Mouse (Mus musculus): Measurements from ENCODE around the gene Ttll12. TPM values are rescaled to one million over a fixed set of nuclear protein-coding genes. Genes with fewer than 3 reads are reported as not detected.
A peak's percentile ranks its signal among the peaks of the same experiment; 100 is the strongest.

Gene Ttll12
- polyA plus RNA-seq, 1 experiment from 2014 or later = 49.6 TPM

DNA sequence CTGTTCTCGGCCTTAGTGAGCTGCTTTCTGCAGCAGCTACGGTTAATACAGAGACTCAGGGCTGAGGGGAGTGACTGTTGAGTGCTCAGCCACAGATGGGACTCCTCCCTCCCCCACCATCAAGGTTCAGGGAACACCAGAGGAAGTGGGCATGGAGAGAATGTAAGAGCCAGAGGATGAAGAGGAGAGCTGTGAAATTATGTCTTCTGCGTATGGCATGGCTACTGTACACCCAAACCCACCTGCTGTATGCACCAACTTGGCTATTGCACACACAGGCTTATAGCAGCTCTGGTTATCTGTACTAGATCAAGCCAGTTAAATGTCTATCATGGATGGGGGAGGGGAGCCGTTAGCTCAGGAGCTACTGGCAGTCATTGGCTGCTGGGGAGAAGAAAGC lies 6.2 kb upstream of the Ttll12 start:
- WGBS = 76% methylated on average over 4 of the region's 4 CpGs
- ATAC-seq = no peak
- H3K4me3 ChIP-seq (replicated peaks; ENCODE audit: low read length) = no peak overlapping the region
- H3K9ac ChIP-seq (replicated peaks; ENCODE audit: low read depth, low read length) = no peak overlapping the region
- H3K36me3 ChIP-seq (ENCODE audit: control insufficient read depth, insufficient read depth) = no peaks in the 10 kb centered on the region
- no peaks in the 10 kb centered on the region for H3K4me1 ChIP-seq (replicated peaks; ENCODE audit: control insufficient read depth, insufficient read depth, low read length)
- H3K27me3 ChIP-seq (replicated peaks; ENCODE audit: control insufficient read depth, insufficient read depth, low read length) = no peaks in the 10 kb centered on the region
- no peaks in the 10 kb centered on the region for H3K9me3 ChIP-seq (ENCODE audit: control insufficient read depth, low read length)
- H3K27ac ChIP-seq (ENCODE audit: low read length) = no peak overlapping the region
- no peak overlapping the region for H3K4me2 ChIP-seq (ENCODE audit: low read length)

DNA sequence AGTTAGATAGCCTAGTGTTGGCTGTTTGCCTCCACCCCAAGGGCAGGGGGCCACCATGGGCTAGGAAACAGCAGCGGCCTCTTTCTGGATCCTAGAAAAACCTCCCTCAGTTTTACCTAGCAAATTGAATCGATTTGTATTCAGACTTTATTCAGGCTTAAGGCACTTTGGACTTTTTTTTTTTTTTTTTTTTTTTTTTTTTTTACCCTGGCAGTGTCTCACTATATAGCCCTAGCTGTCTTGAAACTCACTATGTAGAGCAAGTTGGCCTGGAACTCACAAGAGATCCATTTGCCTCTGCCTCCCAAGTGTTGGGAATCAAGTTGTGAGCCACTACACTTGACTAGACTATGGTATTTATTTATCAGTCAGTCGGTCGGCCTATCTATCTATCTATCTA lies 1.9 kb upstream of the Ttll12 start:
- Histone ChIP-seq H3K36me3 (ENCODE audit: control insufficient read depth, insufficient read depth) (no peaks in the 10 kb centered on the region), H3K4me3 (replicated peaks; ENCODE audit: low read length) (no peak overlapping the region), H3K27ac (ENCODE audit: low read length) (no peak overlapping the region), H3K4me2 (ENCODE audit: low read length) (no peak overlapping the region), H3K4me1 (replicated peaks; ENCODE audit: control insufficient read depth, insufficient read depth, low read length) (peaks cover 22% of the 10 kb centered on the region), H3K9ac (replicated peaks; ENCODE audit: low read depth, low read length) (no peak overlapping the region), H3K9me3 (ENCODE audit: control insufficient read depth, low read length) (no peaks in the 10 kb centered on the region), H3K27me3 (replicated peaks; ENCODE audit: control insufficient read depth, insufficient read depth, low read length) (no peaks in the 10 kb centered on the region)
- ATAC-seq = no peak
- 92% methylated on average over 4 of the region's 4 CpGs for WGBS

DNA sequence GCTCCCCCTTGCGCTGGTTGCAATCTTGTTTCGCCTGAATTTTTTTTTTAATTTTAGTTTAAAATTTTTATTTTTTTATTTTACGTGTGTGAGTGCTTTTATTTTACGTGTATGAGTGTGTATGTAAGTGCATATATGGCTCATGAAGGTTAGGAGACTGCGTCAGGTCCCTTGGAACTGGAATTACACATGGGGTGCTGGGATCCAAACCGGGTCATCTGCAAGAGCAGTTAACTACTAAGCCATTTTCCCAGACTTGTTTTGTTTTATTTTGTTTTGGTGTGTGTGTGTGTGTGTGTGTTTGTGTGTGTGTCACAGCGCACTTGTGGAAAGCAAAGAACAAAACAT lies 381 bp upstream of the Ttll12 start:
- H3K4me1 ChIP-seq (replicated peaks; ENCODE audit: control insufficient read depth, insufficient read depth, low read length) = peaks cover 24% of the 10 kb centered on the region
- H3K27ac ChIP-seq (ENCODE audit: low read length) = 0 out of 2 replicates have a peak overlapping the region, but pooled peaks have one; percentile 39
- H3K27me3 ChIP-seq (replicated peaks; ENCODE audit: control insufficient read depth, insufficient read depth, low read length) = no peaks in the 10 kb centered on the region
- H3K9me3 ChIP-seq (ENCODE audit: control insufficient read depth, low read length) = no peaks in the 10 kb centered on the region
- no peaks in the 10 kb centered on the region for H3K36me3 ChIP-seq (ENCODE audit: control insufficient read depth, insufficient read depth)
- peak overlapping the region; percentile 47 for H3K9ac ChIP-seq (replicated peaks; ENCODE audit: low read depth, low read length)
- peak overlapping the region; percentile 69 for H3K4me3 ChIP-seq (replicated peaks; ENCODE audit: low read length)
- WGBS = 37% methylated on average over 7 of the region's 7 CpGs
- peak; percentile 34 for ATAC-seq
- peak overlapping the region; percentile 50 for H3K4me2 ChIP-seq (ENCODE audit: low read length)

DNA sequence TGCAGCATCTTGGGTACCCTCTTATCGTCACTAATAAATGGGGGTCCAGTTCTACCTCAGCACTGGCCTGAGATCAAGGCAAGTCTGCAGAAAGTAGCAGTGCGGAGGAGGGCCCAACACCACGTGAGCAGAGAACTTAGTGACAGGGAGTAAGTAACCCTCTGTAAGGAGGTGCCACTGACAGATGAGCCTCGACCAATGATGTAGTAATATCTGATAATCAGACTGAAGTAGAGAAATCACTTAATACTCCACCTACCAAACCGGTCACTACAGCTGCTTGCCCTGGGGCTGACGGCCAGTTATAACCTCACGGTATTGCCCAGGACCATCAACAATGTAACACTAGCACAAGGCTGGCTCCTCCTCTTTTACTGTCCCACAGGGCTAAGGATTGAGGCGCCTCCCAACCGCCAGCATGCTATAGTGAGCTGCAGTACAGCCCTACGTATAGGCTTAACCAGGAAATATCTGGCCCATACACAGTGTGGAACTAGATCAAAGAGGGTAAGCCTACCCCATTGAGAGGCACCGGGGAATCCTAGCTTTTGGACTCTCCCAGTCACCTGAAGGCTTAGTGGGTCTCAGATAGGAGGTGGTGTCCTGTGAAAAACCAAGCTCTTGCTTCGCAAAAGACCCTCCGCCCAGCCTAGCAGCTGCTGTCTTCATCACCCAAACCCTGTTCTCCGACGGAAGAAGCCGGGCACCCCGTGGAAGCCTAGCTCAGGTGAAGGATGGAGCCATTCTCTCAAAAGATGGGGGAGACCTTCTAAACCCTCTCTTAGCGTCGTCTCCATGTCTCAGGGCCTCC lies 1.1 kb downstream of the Ttll12 start:
- Histone ChIP-seq H3K4me1 (replicated peaks; ENCODE audit: control insufficient read depth, insufficient read depth, low read length) (peaks cover 24% of the 10 kb centered on the region), H3K27ac (ENCODE audit: low read length) (no peak overlapping the region), H3K4me3 (replicated peaks; ENCODE audit: low read length) (peak overlapping the region; percentile 69), H3K4me2 (ENCODE audit: low read length) (peak overlapping the region; percentile 75), H3K9ac (replicated peaks; ENCODE audit: low read depth, low read length) (peak overlapping the region; percentile 79), H3K9me3 (ENCODE audit: control insufficient read depth, low read length) (no peaks in the 10 kb centered on the region), H3K36me3 (ENCODE audit: control insufficient read depth, insufficient read depth) (no peaks in the 10 kb centered on the region), H3K27me3 (replicated peaks; ENCODE audit: control insufficient read depth, insufficient read depth, low read length) (no peaks in the 10 kb centered on the region)
- 10% methylated on average over 19 of the region's 19 CpGs for WGBS
- peak; percentile 24; the same call in 1 of the 2 replicates for ATAC-seq

DNA sequence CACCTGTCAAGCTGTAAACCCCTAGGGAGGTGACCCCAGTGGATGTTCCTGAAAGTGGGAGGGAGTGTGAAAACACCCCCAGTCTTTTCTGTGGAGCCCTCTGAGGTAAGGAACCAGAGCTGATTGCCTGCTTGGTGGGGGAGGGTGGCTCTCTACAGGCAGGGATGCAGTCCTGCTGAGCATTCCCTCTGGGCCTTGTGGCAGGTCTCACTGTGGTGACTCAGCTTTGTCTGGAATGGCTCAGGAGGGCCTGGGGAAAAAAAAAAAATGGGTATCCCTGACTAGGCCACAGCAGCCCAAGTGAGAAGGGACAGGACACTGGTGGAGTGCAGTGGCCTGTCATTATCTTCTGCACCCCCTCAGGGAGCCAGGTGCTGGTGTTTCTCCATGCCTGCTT lies 1.8 kb downstream of the Ttll12 start:
- Histone ChIP-seq H3K36me3 (ENCODE audit: control insufficient read depth, insufficient read depth) (0 out of 2 replicates have a peak, but pooled peaks cover 3% of the 10 kb centered on the region), H3K9me3 (ENCODE audit: control insufficient read depth, low read length) (no peaks in the 10 kb centered on the region), H3K9ac (replicated peaks; ENCODE audit: low read depth, low read length) (peak overlapping the region; percentile 79), H3K4me1 (replicated peaks; ENCODE audit: control insufficient read depth, insufficient read depth, low read length) (peaks cover 24% of the 10 kb centered on the region), H3K27ac (ENCODE audit: low read length) (no peak overlapping the region), H3K4me2 (ENCODE audit: low read length) (peak overlapping the region; percentile 75), H3K4me3 (replicated peaks; ENCODE audit: low read length) (no peak overlapping the region; the same call in 1 of the 2 replicates), H3K27me3 (replicated peaks; ENCODE audit: control insufficient read depth, insufficient read depth, low read length) (no peaks in the 10 kb centered on the region)
- no peak for ATAC-seq

DNA sequence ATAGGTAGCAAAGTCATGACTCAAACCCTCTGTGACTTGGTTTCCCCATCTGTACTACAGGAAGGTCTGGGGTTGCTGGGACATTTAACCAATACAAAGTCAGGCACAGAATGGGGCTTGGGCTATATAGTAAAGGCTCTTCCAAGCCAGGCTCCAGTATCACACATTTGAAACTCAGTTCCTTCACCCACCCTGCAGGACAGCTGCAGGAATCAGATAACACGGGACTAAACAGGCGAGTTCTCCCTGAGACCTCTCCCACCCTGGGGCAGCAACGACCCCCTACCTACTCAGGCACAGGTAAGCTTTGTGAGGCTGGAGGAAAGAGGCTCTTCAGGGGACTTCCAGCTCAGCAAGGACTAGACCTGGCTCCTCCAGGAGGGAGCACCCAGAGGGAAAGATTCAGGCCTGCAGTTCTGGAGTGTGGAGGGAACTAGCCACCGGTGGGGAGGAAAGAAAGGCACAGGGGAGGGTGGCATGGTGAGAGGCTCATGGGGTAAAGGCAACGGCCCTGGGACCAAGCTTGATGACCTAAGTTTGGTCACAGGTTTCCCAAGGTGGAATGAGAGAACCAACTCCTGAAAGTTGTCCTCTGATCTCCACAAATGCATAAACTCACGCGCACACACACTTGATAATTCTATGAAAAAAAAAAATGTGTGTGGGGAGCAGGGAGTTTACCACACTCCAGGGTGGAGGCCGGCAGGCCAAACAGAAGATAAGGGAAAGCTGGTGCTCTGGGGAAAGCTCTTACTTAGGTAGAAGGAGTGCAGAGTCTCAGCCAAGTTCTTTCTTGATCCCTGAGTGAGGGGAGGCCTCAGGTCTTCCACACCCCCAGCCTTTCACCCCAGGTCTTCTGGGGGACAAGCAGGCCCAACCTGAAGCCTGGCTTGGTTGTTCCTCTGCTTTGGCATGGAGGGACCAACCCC lies 2.4 kb downstream of the Ttll12 start:
- Histone ChIP-seq H3K9me3 (ENCODE audit: control insufficient read depth, low read length) (no peaks in the 10 kb centered on the region), H3K27me3 (replicated peaks; ENCODE audit: control insufficient read depth, insufficient read depth, low read length) (no peaks in the 10 kb centered on the region), H3K9ac (replicated peaks; ENCODE audit: low read depth, low read length) (no peak overlapping the region), H3K27ac (ENCODE audit: low read length) (no peak overlapping the region), H3K4me3 (replicated peaks; ENCODE audit: low read length) (no peak overlapping the region), H3K36me3 (ENCODE audit: control insufficient read depth, insufficient read depth) (0 out of 2 replicates have a peak, but pooled peaks cover 4% of the 10 kb centered on the region), H3K4me1 (replicated peaks; ENCODE audit: control insufficient read depth, insufficient read depth, low read length) (peaks cover 24% of the 10 kb centered on the region), H3K4me2 (ENCODE audit: low read length) (no peak overlapping the region)
- 84% methylated on average over 8 of the region's 8 CpGs for WGBS
- no peak for ATAC-seq

DNA sequence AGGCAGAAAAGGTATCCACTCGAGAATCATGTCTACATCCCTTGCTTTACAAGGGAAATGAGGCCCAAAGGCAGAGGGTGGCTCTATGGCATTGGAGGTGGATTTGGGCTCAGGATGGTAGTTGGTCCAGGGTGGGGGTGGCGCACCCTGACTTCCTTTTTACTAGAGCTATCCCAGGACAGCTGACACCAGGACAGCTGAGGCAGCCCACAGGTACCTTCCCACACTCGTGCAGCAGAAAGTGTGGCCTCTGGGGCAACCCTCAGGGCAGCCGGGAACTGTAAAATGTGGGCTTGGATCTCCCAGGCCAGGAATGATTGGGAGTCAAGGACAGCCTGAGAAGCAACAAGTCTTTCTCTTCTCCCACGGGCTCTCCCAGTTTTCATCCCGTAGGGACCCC lies 3.2 kb downstream of the Ttll12 start:
- no peaks in the 10 kb centered on the region for H3K27me3 ChIP-seq (replicated peaks; ENCODE audit: control insufficient read depth, insufficient read depth, low read length)
- H3K4me2 ChIP-seq (ENCODE audit: low read length) = no peak overlapping the region
- H3K4me3 ChIP-seq (replicated peaks; ENCODE audit: low read length) = no peak overlapping the region
- peaks cover 10% of the 10 kb centered on the region for H3K36me3 ChIP-seq (ENCODE audit: control insufficient read depth, insufficient read depth)
- peaks cover 24% of the 10 kb centered on the region for H3K4me1 ChIP-seq (replicated peaks; ENCODE audit: control insufficient read depth, insufficient read depth, low read length)
- no peak overlapping the region for H3K27ac ChIP-seq (ENCODE audit: low read length)
- no peak overlapping the region for H3K9ac ChIP-seq (replicated peaks; ENCODE audit: low read depth, low read length)
- ATAC-seq = no peak
- no peaks in the 10 kb centered on the region for H3K9me3 ChIP-seq (ENCODE audit: control insufficient read depth, low read length)
- 87% methylated on average over 6 of the region's 6 CpGs for WGBS

DNA sequence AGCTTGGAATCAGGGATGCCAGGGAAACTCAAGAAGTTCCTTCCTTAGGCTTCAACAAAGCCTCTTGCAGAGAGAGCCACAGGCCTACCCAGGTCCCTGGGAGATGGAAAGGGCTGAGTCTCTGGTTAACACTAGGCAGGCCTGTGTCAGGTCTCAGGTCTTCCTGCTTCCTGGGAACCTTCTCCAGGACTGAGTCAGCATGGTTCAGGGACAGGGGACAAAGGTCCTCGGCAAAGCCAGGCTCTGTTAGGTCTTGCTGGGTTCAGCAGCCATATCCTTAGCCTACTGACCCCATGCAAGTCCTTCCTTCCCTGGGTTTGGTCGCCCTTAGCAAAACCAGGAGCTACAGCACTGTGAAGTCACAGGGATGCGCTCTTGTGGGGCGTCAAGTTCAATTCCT lies 4.1 kb downstream of the Ttll12 start:
- Histone ChIP-seq H3K9me3 (ENCODE audit: control insufficient read depth, low read length) (no peaks in the 10 kb centered on the region), H3K36me3 (ENCODE audit: control insufficient read depth, insufficient read depth) (peaks cover 20% of the 10 kb centered on the region), H3K27ac (ENCODE audit: low read length) (no peak overlapping the region), H3K4me1 (replicated peaks; ENCODE audit: control insufficient read depth, insufficient read depth, low read length) (peaks cover 24% of the 10 kb centered on the region), H3K4me3 (replicated peaks; ENCODE audit: low read length) (no peak overlapping the region), H3K27me3 (replicated peaks; ENCODE audit: control insufficient read depth, insufficient read depth, low read length) (no peaks in the 10 kb centered on the region), H3K9ac (replicated peaks; ENCODE audit: low read depth, low read length) (no peak overlapping the region), H3K4me2 (ENCODE audit: low read length) (no peak overlapping the region)
- 96% methylated on average over 4 of the region's 4 CpGs for WGBS
- ATAC-seq = no peak

DNA sequence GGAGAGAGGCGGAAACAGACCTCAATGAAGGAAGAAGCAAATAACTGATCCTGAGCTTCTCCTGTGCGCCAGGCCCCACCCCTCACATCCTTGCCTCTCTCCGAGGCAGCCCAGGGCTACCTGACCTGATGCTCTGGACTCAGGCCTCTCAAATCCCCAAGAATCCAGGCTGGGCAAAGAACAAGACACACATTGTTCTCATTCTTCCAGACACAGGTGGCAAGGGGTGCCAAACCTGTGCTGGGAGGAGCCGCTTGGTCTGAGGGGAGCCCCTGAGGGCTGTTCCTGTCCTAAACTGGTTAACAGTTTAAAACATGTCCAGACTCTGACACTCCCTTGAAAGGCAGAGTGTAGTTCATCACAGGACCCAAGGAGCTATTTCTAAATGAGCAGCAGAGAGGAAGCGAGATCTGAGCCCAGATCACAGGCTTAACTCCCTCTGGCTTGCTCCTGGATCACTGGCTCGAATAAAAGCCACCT lies 10.2 kb downstream of the Ttll12 start:
- Histone ChIP-seq H3K4me1 (replicated peaks; ENCODE audit: control insufficient read depth, insufficient read depth, low read length) (no peaks in the 10 kb centered on the region), H3K9me3 (ENCODE audit: control insufficient read depth, low read length) (no peaks in the 10 kb centered on the region), H3K4me3 (replicated peaks; ENCODE audit: low read length) (no peak overlapping the region), H3K27ac (ENCODE audit: low read length) (no peak overlapping the region), H3K4me2 (ENCODE audit: low read length) (no peak overlapping the region), H3K36me3 (ENCODE audit: control insufficient read depth, insufficient read depth) (peaks cover 41% of the 10 kb centered on the region), H3K27me3 (replicated peaks; ENCODE audit: control insufficient read depth, insufficient read depth, low read length) (no peaks in the 10 kb centered on the region), H3K9ac (replicated peaks; ENCODE audit: low read depth, low read length) (no peak overlapping the region)
- no peak for ATAC-seq
- 89% methylated on average over 6 of the region's 6 CpGs for WGBS
